Mouse (Mus musculus): ENCODE results near the gene Nrcam.

Gene Nrcam

GRCm38 (mm10) chr12:44602269-44602957 lies 273.7 kb downstream of the Nrcam start:
- no peak for DNase-seq (ENCODE audit: low spot score in 2 of 2)

- no peak for DNase-seq (ENCODE audit: low spot score in 2 of 2)
Observed at GRCm38 (mm10) chr12:44602958-44603331, 274.3 kb downstream of the Nrcam start.

DNA sequence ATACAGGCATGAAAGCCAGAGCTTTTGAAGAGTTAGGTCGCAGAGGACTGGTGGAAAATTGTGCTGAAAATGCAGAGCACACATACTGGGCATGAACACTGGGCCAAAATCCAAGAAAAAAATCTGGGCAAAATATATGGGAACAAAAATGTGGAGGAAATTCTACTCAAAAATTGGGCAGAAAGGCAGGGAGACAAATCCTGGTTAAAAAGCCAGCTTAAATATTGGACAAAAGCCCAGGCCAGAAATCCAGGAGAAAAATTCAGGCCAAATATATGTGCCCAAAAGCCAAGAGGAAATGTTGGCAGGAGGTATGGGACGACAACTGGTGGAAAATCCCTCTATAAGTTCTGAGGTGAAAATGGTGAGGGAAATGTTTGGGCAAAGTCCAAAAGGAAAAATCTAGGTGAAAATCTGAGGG lies 288.3 kb downstream of the Nrcam start:
- DNase-seq (ENCODE audit: low spot score in 2 of 2), result no peak

DNA sequence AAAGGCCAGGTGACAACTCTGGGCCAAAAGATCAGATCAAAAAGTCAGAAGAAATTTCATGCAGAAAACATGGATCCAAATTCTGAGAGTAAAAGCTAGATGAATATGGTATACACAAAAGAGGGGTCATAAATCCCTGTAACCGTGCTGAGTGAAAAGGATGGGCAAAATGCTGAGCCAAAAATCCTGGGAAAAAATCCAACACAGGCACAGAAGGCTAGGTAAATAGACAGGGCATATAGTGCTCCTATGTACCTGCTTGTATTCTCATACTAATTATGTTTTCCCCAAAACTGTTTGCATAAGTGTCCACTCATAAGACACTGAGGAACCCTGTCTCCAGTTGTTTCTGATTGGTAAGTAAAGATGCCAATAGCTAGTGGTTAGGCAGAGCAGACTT lies 288.8 kb downstream of the Nrcam start:
- DNase-seq (ENCODE audit: low spot score in 2 of 2), result no peak

DNA sequence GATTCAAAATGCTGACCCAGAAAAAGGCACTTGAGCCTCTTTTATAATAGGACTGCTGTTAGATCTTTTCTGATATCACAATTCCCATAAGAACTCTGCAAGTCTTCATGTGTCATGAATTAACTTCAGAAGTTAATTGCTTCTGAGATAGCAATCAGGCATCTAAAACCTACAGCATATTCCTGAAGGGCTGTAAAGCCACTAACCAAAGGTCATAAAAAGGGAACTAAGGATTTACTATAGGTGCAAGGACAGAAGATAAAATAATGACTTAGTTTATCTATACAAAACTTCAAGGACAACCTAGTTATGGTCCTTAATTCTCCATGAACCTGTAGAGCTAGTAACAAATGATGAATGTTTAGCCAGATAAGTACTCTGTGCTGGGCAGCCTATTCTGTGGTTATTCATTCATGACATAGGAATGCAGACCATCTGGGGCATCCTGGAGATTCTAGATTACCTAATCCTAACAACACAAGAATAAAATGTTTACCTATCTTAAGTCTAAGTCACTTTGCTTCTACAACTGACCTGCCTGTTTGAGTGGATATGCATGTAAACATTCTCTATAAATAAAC lies 310.7 kb downstream of the Nrcam start:
- no peak for DNase-seq (ENCODE audit: low spot score in 2 of 2)

GRCm38 (mm10) chr12:44640579-44640978 lies 311.9 kb downstream of the Nrcam start:
- no peak for DNase-seq (ENCODE audit: low spot score in 2 of 2)

Measured in right cerebral cortex, adult 2 months (tissue).